Mouse (Mus musculus): ENCODE measurements around the gene Olfr66. TPM values are rescaled to one million over a fixed set of nuclear protein-coding genes. Genes with fewer than 3 reads are reported as not detected.

The Olfr66 gene
- total RNA-seq, 2 experiments from 2014 or later, result not detected

Other genes starting within 250 kb of the Olfr66 start
- gene Olfr622, start 243.6 kb downstream of the Olfr66 start, total RNA-seq (2021), result not detected
- not detected for gene Olfr623, start 222.6 kb downstream of the Olfr66 start, total RNA-seq (2021)
- not detected for gene Olfr624, start 215.1 kb downstream of the Olfr66 start, total RNA-seq (2021)
- gene Olfr625-ps1, start 203.5 kb downstream of the Olfr66 start, total RNA-seq (2021), result not detected
- gene Olfr243, start 171.6 kb downstream of the Olfr66 start, total RNA-seq (2021), result not detected
- not detected for gene Olfr628, start 155.9 kb downstream of the Olfr66 start, total RNA-seq (2021)
- not detected for gene Olfr629, start 141.3 kb downstream of the Olfr66 start, total RNA-seq (2021)
- gene Olfr630, start 128.9 kb downstream of the Olfr66 start, total RNA-seq (2021), result not detected
- gene Olfr69, start 114.7 kb downstream of the Olfr66 start, total RNA-seq (2021), result not detected
- not detected for gene Olfr68, start 106.6 kb downstream of the Olfr66 start, total RNA-seq (2021)
- not detected for gene Olfr67, start 94.4 kb downstream of the Olfr66 start, total RNA-seq (2021)
- 10 to 100 TPM; 28.4 to 35.6 TPM for gene Hbb-bt, start 72.3 kb downstream of the Olfr66 start, total RNA-seq (2021)
- gene Hbb-bs, start 58.2 kb downstream of the Olfr66 start, total RNA-seq (2021), result 100 to 1,000 TPM; 266 to 399 TPM
- gene Hbb-bh2, start 45.7 kb downstream of the Olfr66 start, total RNA-seq (2021), result not detected
- not detected for gene Hbb-bh1, start 43.1 kb downstream of the Olfr66 start, total RNA-seq (2021)
- not detected for gene Hbb-y, start 33.0 kb downstream of the Olfr66 start, total RNA-seq (2021)
- not detected for gene Olfr64, start 8.2 kb upstream of the Olfr66 start, total RNA-seq (2021)
- gene Olfr65, start 17.2 kb upstream of the Olfr66 start, total RNA-seq (2021), result not detected
- gene Olfr631, start 42.6 kb upstream of the Olfr66 start, total RNA-seq (2021), result not detected
- not detected for gene Olfr632, start 48.1 kb upstream of the Olfr66 start, total RNA-seq (2021)
- gene Olfr633, start 58.2 kb upstream of the Olfr66 start, total RNA-seq (2021), result not detected
- gene Olfr635, start 84.9 kb upstream of the Olfr66 start, total RNA-seq (2021), result not detected
- not detected for gene Olfr638, start 112.5 kb upstream of the Olfr66 start, total RNA-seq (2021)
- not detected for gene Olfr639, start 131.1 kb upstream of the Olfr66 start, total RNA-seq (2021)
- gene Olfr640, start 139.3 kb upstream of the Olfr66 start, total RNA-seq (2021), result not detected
- gene Olfr641, start 149.2 kb upstream of the Olfr66 start, total RNA-seq (2021), result not detected
- gene Olfr642, start 166.4 kb upstream of the Olfr66 start, total RNA-seq (2021), result not detected
- gene 4930516K23Rik, start 175.2 kb upstream of the Olfr66 start, total RNA-seq (2021), result not detected
- not detected for gene Olfr644, start 185.6 kb upstream of the Olfr66 start, total RNA-seq (2021)
- not detected for gene Olfr645, start 199.2 kb upstream of the Olfr66 start, total RNA-seq (2021)
- gene Olfr646, start 218.6 kb upstream of the Olfr66 start, total RNA-seq (2021), result not detected
- gene Ubqln5, start 243.6 kb upstream of the Olfr66 start, total RNA-seq (2021), result not detected

Measured in gastrocnemius, postnatal 36 days (tissue).